Mouse (Mus musculus) embryo, embryonic 10.5 days (tissue): ENCODE measurements at regions not wholly inside any gene's neighbourhood (a gene's known extent, or its start where the extent isn't known, plus 50 kb on each side); places are given as distances from the start of the nearest gene placed in this dataset.

Source experiments
- DNase-seq: peaks from one replicate; pipeline ENCODE4 v3.0.0-alpha.2; 2015; ENCODE audit warnings: low spot score

- DNase-seq, result peak; percentile 31
These were observed 685.4 kb upstream of the Robo1 start for GRCm38 (mm10) chr16:71622664-71623063.

GRCm38 (mm10) chr16:71640361-71640760 is 667.7 kb upstream of the Robo1 start:
- no peak for DNase-seq

- no peak for DNase-seq
These were observed 664.9 kb upstream of the Robo1 start for GRCm38 (mm10) chr16:71643223-71643622.

- peak; percentile 88 for DNase-seq
These were observed 629.9 kb upstream of the Robo1 start for GRCm38 (mm10) chr16:71678075-71678701.

GRCm38 (mm10) chr16:71693464-71693863 is 614.6 kb upstream of the Robo1 start:
- peak; percentile 22 for DNase-seq

- no peak for DNase-seq
These were observed 602.3 kb upstream of the Robo1 start for GRCm38 (mm10) chr16:71705846-71706245.

GRCm38 (mm10) chr16:71709684-71710083 is 598.4 kb upstream of the Robo1 start:
- DNase-seq, result no peak

- DNase-seq, result no peak
These were observed 596.2 kb upstream of the Robo1 start for GRCm38 (mm10) chr16:71711879-71712278.

- no peak for DNase-seq
These were observed 590.9 kb upstream of the Robo1 start for GRCm38 (mm10) chr16:71717207-71717606.

- DNase-seq, result no peak
These were observed 583.2 kb upstream of the Robo1 start for GRCm38 (mm10) chr16:71724898-71725297.

- DNase-seq, result no peak
These were observed 570.2 kb upstream of the Robo1 start for GRCm38 (mm10) chr16:71737941-71738340.

- no peak for DNase-seq
These were observed 569.0 kb upstream of the Robo1 start for GRCm38 (mm10) chr16:71739104-71739503.

GRCm38 (mm10) chr16:71780945-71781344 is 527.2 kb upstream of the Robo1 start:
- no peak for DNase-seq

- DNase-seq, result no peak
These were observed 495.3 kb upstream of the Robo1 start for GRCm38 (mm10) chr16:71812840-71813239.

GRCm38 (mm10) chr16:71835325-71835724 is 472.8 kb upstream of the Robo1 start:
- DNase-seq, result no peak

- DNase-seq, result no peak
These were observed 458.0 kb upstream of the Robo1 start for GRCm38 (mm10) chr16:71850097-71850496.

GRCm38 (mm10) chr16:71851590-71852190 is 456.4 kb upstream of the Robo1 start:
- peak; percentile 18 for DNase-seq

GRCm38 (mm10) chr16:71857877-71858276 is 450.2 kb upstream of the Robo1 start:
- no peak for DNase-seq

- no peak for DNase-seq
These were observed 447.9 kb upstream of the Robo1 start for GRCm38 (mm10) chr16:71860205-71860604.

GRCm38 (mm10) chr16:71885701-71886100 is 422.4 kb upstream of the Robo1 start:
- no peak for DNase-seq

- DNase-seq, result no peak
These were observed 418.4 kb upstream of the Robo1 start for GRCm38 (mm10) chr16:71889679-71890078.

- no peak for DNase-seq
These were observed 385.0 kb upstream of the Robo1 start for GRCm38 (mm10) chr16:71923111-71923510.

GRCm38 (mm10) chr16:71944165-71944564 is 363.9 kb upstream of the Robo1 start:
- peak; percentile 34 for DNase-seq

- DNase-seq, result no peak
These were observed 363.3 kb upstream of the Robo1 start for GRCm38 (mm10) chr16:71944846-71945245.
